Mouse (Mus musculus) left cerebral cortex, adult 11 months (tissue): Measurements from ENCODE around the gene Hoxb3.

Source experiments
- DNase-seq: peaks from one replicate; pipeline ENCODE4 v3.0.0; 2022; ENCODE audit warnings: low spot score

Hoxb3 gene

GRCm38 (mm10) chr11:96338957-96339855 lies 16.1 kb downstream of the Hoxb3 start:
- no peak for DNase-seq

- no peak for DNase-seq
Measured at GRCm38 (mm10) chr11:96340698-96341365, 17.7 kb downstream of the Hoxb3 start.

DNA sequence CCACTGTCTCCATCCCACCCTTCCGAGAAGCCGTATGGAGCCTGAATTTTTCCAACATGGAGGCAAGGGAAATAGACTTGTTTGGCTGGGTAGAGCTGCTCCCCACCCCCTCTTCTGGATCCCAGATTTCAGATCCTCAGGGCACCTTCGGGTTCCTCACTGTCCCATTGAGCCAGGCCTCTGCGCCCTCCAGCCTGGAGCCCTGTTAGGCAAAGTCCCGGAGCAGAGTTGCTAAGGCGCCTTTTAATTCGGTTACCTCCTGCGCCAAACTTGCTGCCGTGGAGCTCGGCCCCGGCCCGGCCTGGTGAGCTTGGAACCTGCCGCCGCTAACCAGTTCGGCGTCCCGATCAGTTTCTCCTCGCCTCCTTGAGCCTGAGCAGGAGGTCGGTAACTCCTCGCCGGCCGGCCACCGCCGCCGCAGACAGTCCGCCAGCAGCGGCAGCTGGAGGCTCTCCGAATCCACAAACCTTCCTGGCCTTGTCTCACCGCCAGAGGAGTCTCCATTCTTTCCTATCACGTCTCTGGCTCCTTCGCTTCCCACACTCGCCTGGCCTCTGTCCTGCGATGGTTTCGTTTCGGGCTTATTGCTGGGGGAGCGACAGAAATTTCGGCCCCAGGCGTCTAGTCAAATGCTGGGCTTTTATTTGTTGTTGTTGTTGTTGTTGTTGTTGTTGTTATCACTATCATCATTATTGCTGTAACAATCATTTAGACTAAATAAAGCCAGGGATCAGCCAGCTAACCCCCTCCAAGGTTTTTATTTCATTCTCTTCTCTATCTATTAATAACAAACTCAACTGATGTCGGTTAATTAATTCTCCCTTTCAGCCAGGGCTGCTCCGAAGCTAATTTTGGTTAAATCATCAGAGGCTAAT lies 18.8 kb downstream of the Hoxb3 start:
- DNase-seq: no peak

DNA sequence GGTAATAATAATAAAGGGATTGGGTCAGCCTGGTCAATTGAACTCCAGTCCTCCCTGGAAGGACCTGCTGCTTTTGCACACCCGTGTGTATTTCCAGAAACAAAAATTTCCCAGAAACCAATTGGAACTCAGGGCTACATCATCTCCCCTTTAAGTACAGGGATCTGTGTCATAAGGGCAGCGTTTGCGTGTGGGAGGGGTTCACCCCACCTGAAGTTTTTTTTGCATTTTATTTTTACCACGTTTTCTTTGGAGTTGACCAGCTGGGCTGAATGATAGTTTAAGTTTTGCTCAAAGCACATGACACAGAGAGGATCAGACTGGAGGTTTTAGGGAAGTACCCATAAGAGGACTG lies 19.4 kb downstream of the Hoxb3 start:
- no peak for DNase-seq

DNA sequence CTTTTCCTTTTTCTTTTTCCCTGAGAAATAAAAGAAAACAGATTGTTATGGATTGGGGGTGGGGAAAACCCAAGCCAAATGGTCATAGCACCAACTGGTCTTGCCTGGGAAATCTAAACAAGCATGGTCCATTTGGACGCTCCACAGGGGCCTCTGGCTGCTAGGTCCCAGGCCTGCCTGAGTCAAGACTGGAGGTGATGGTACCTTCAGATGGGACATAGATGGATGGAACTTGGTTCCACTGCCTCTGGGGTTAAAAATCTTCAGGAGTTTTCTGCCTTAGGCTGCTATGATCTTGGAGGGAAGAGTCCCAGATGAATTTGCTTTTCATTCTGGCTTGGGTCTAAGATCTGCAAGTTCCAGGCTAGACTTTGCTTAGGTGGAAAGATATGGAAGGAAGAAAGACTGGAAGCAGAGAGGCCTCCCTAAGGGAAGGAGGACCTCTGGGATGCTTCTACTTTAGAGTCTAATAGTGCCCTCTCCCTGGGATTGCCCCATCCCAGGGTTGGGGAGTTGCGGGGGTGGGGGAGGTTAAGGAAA lies 20.1 kb downstream of the Hoxb3 start:
- DNase-seq: no peak

DNA sequence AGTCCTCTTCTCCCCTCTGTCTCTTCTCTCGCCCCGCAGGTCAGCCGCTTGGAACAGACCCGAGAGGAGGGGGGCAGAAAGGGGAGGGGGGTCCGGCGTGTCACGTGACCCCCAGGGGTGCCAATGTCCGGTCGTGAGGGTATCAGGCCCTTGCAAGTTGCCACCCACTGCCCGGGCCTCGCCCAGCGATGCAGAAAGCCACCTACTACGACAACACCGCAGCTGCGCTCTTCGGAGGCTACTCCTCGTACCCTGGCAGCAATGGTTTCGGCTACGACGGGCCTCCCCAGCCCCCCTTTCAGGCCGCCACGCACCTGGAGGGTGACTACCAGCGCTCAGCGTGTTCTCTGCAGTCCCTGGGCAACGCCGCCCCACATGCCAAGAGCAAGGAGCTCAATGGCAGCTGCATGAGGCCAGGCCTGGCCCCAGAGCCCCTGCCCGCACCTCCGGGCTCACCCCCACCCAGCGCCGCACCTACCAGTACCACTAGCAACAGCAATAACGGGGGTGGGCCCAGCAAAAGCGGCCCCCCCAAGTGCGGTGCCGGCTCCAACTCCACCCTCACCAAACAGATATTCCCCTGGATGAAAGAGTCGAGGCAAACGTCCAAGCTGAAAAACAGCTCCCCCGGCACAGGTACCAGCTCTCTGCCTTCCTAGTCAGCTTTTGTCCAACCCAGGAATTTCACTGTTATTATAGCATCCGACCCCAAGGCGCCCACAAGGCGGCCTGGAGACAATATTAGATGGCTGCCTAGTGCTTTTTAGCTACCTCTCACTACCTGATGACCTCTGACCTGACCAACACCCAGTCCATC lies 21.1 kb downstream of the Hoxb3 start:
- no peak for DNase-seq

GRCm38 (mm10) chr11:96344878-96345159 lies 21.7 kb downstream of the Hoxb3 start:
- no peak for DNase-seq

DNA sequence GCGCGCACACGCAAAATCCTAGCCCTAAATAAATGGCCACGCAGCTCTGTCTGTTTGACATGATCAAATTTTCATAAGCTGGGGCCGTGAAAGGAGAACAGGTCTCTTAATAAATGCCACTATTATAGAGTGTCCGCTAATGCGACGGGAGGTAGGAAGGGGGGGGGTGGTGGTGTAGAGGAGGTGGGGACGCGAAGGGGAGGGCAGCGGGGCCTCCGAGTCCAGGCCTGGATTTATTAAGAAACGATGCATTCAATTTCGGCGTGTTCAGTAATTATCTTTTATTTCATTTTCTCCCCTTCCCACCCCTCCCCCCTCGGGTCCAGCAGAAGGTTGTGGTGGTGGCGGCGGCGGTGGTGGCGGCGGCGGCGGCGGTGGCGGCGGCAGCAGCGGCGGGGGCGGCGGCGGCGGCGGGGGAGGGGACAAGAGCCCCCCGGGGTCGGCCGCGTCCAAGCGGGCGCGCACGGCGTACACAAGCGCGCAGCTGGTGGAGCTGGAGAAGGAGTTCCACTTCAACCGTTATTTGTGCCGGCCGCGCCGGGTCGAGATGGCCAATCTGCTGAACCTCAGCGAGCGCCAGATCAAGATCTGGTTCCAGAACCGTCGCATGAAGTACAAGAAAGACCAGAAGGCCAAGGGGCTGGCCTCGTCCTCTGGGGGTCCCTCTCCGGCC lies 22.2 kb downstream of the Hoxb3 start:
- no peak for DNase-seq

GRCm38 (mm10) chr11:96345893-96346806 lies 23.0 kb downstream of the Hoxb3 start:
- DNase-seq: no peak

GRCm38 (mm10) chr11:96346916-96347520 lies 23.9 kb downstream of the Hoxb3 start:
- no peak for DNase-seq

GRCm38 (mm10) chr11:96347717-96348116 lies 24.6 kb downstream of the Hoxb3 start:
- DNase-seq: no peak

- no peak for DNase-seq
Measured at GRCm38 (mm10) chr11:96348141-96348928, 25.2 kb downstream of the Hoxb3 start.

DNA sequence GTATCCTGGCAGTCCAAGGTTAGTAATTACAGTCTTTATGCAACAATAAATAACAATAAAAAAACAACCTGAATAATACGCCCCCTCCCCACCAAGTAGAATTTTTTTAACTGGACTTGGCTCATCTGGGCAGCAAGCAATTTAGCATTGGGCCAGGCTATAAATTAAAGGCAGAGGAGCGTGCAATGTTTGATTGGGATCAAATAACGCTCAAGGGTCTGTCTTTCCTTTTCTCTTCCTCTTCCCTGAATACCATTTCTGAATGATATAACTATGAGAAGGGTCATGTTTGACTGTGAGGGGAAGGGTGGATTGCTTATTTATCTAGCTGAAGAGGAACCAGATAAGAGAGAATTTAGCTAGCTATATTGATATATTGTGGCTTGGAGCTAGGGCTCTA lies 25.9 kb downstream of the Hoxb3 start:
- no peak for DNase-seq

- no peak for DNase-seq
Measured at GRCm38 (mm10) chr11:96349491-96350340, 26.6 kb downstream of the Hoxb3 start.

DNA sequence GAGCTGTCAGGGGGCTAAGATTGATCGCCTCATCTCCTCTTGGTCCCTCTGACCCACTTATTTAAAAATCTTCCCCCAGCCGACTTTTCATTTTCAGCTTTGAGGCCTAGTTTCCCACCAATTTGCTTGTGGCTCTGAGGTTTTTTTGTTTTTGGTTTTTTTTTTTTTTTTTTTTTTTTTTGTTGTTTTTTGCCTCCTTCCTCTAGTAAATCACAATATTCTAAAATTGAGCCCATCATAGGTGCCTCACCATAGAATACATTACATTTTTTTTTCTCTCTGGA lies 27.2 kb downstream of the Hoxb3 start, which contains the start of gene Hoxb2:
Gene Hoxb2 (plus strand): TSS at position 185 of the 284 bp plus-strand sequence.
- DNase-seq: no peak

DNA sequence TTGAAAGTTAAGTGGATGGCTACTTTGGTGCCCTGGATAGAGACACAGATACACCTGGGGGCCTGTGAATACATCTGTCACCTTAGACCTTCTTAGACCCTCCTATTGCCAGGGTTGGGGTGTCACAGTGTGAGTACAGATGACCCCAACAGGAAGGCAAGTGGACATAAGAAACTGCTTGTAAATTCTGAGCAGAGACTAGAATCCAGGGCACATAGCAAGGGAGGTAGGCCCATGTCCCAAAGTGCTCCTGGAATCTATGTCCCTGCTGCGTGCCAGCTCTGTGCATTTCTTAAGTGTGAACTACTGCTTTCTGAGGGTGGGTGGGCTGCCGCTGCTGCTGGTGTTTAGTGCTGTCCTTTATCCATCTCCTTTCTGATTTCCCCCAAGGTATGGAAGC lies 27.7 kb downstream of the Hoxb3 start:
- no peak for DNase-seq

DNA sequence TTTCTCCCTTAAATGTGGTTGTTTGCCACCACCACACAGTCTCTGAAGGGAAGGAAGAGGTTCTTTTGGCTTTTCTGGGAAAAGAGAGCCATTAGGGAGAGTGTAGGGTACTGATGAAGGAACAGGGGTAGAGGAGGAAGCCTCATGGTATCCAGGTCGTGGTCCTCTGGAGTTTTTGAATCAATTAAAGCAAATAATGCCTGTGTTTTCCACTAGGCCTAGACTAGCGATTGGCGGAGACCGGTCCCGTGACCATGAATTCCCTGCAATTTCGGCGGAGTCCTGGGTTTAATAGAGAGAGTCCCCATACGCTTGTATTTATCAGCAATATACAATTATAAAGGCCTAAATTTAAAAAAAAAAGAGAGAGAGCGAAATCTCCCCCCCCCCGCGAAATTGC lies 28.2 kb downstream of the Hoxb3 start:
- DNase-seq: no peak

GRCm38 (mm10) chr11:96351831-96352230 lies 28.7 kb downstream of the Hoxb3 start:
- no peak for DNase-seq
